Mouse (Mus musculus): ENCODE results near the gene Cplx1. TPM values are rescaled to one million over a fixed set of nuclear protein-coding genes. Genes with fewer than 3 reads are reported as not detected.
"Not testable (repeated sequence)": the region's sequence is repeated elsewhere in the genome, so short reads cannot be mapped to it uniquely, and the experiment has no call there.

The Cplx1 gene
- polyA plus RNA-seq, 1 experiment from 2014 or later, result 253 TPM

DNA sequence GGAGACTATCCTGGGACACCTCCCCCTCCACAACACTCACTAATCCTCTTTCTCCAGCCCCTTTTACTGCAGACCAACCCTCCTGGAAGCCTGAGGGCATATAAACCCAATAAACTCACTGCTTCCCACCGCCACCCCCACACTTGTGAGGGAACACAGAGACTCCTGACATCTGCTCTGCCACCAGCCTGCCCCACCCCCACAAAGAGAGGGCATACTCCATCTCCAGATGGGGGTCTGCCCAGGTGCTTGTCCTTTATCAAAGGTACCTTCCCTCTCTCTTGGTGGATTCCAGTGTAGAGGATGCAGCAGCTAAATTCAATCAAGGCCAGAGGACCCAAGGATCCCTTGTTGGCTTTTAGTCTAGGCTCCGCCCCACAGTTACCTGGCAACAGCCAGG lies 28.8 kb downstream of the Cplx1 start:
- Histone ChIP-seq H3K36me3 (ENCODE audit: control insufficient read depth, insufficient read depth, low read length) (no peaks in the 10 kb centered on the region), H3K4me2 (ENCODE audit: low read depth, low read length) (no peak overlapping the region)

DNA sequence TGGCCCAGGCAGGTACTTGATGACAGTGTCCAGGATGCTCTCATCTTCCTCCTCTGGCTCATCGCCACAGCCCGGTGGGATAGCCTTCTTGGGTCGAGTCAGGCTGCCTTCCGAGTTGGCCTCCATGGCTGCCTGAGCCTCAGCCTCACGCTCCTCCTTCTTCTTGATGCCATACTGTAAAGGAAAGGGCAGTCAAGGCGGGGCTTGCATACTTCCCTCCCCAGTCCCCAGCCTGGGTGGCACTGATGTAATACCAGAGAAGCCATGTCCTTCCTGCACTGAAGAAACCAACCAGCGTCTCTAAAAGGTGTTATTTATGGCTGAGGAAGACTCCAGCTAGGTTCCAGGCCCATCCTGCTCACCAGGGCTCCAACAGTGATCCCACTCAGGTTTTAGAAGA lies 29.7 kb downstream of the Cplx1 start:
- WGBS, result 77% methylated on average over 7 of the region's 7 CpGs
- Histone ChIP-seq H3K27me3 (ENCODE audit: control insufficient read depth, insufficient read depth, low read length) (no peaks in the 10 kb centered on the region), H3K36me3 (ENCODE audit: control insufficient read depth, insufficient read depth, low read length) (no peaks in the 10 kb centered on the region), H3K27ac (ENCODE audit: low read depth, low read length) (no peak overlapping the region), H3K9me3 (ENCODE audit: control insufficient read depth, low read length) (no peaks in the 10 kb centered on the region), H3K4me2 (ENCODE audit: low read depth, low read length) (no peak overlapping the region), H3K4me1 (ENCODE audit: control insufficient read depth, insufficient read depth, low read length) (no peaks in the 10 kb centered on the region), H3K4me3 (ENCODE audit: low read depth, low read length) (no peak overlapping the region), H3K9ac (replicated peaks; ENCODE audit: low read depth, low read length) (no peak overlapping the region)
- ATAC-seq (ENCODE audit: low read depth), result no peak

More for the DNA sequence above, 28.8 kb downstream of the Cplx1 start:
- H3K4me3 ChIP-seq (ENCODE audit: low read depth, low read length), result no peak overlapping the region
- WGBS, result 54% methylated on average over 2 of the region's 2 CpGs
- no peaks in the 10 kb centered on the region for H3K4me1 ChIP-seq (ENCODE audit: control insufficient read depth, insufficient read depth, low read length)
- ATAC-seq (ENCODE audit: low read depth), result no peak
- no peaks in the 10 kb centered on the region for H3K9me3 ChIP-seq (ENCODE audit: control insufficient read depth, low read length)
- H3K9ac ChIP-seq (replicated peaks; ENCODE audit: low read depth, low read length), result no peak overlapping the region
- no peak overlapping the region for H3K27ac ChIP-seq (ENCODE audit: low read depth, low read length)
- H3K27me3 ChIP-seq (ENCODE audit: control insufficient read depth, insufficient read depth, low read length), result no peaks in the 10 kb centered on the region

DNA sequence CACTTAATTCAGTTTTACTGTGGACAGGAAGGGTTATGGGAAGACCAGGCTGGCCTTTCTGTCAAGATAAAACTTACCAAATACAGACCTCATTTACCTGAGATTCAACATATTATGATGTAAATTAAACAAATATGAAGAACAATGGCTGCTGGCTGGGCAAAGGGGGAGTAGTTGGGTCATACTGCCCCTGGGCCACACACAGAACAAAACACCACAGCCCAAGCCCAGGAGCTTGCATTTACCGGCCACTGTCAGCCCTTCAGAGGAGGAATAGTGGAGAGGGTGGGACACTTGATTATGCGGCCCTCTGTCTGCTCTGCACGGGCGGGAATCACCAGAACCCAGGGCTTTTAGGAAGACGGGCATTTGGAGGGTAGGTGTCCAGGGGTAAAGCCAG lies 30.9 kb downstream of the Cplx1 start:
- WGBS, result 65% methylated on average over 5 of the region's 5 CpGs
- H3K27me3 ChIP-seq (ENCODE audit: control insufficient read depth, insufficient read depth, low read length), result no peaks in the 10 kb centered on the region
- no peak overlapping the region for H3K4me3 ChIP-seq (ENCODE audit: low read depth, low read length)
- no peak for ATAC-seq (ENCODE audit: low read depth)
- no peak overlapping the region for H3K9ac ChIP-seq (replicated peaks; ENCODE audit: low read depth, low read length)
- H3K36me3 ChIP-seq (ENCODE audit: control insufficient read depth, insufficient read depth, low read length), result no peaks in the 10 kb centered on the region
- no peaks in the 10 kb centered on the region for H3K4me1 ChIP-seq (ENCODE audit: control insufficient read depth, insufficient read depth, low read length)
- no peak overlapping the region for H3K27ac ChIP-seq (ENCODE audit: low read depth, low read length)
- no peak overlapping the region for H3K4me2 ChIP-seq (ENCODE audit: low read depth, low read length)
- no peaks in the 10 kb centered on the region for H3K9me3 ChIP-seq (ENCODE audit: control insufficient read depth, low read length)

DNA sequence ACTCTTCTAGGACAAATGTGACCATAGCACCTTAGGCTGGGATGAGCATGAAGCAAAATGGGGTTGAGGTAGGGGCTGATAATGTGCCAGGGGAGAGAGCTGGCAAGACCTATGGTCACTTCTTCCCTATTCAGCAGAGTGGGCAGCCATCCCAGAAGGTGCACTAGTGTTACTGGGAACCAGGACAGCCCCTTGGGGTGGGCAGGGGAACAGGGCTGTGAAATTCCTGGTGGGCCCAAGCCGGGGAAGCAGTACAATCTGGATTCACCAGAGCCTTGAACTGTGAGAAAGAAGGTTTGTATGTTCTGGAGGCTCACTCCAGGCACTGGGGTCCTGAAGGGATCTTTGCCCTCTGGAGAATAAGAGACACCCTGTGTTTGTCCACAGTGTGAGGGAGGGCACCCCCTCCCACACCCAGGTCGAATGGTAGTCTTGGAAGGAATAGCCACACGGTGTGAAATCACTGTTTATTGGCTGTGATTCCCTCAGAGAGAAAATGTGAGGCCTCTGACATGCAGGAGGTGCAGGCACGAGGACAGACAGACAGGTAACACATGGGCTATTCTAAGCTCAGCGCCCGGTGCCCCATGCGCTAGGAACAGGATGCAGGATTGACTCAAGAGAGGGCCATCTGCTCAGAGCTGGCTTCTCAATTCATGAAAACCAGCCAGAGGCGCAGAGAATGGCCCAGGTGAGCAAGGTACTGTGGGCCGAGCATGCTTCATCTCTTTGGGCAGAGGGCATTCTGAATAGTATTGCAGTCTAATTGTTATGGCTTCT lies 31.5 kb downstream of the Cplx1 start:
- Histone ChIP-seq H3K36me3 (ENCODE audit: control insufficient read depth, insufficient read depth, low read length) (no peaks in the 10 kb centered on the region), H3K4me1 (ENCODE audit: control insufficient read depth, insufficient read depth, low read length) (no peaks in the 10 kb centered on the region), H3K4me3 (ENCODE audit: low read depth, low read length) (no peak overlapping the region), H3K4me2 (ENCODE audit: low read depth, low read length) (no peak overlapping the region), H3K9me3 (ENCODE audit: control insufficient read depth, low read length) (no peaks in the 10 kb centered on the region), H3K27ac (ENCODE audit: low read depth, low read length) (no peak overlapping the region), H3K27me3 (ENCODE audit: control insufficient read depth, insufficient read depth, low read length) (no peaks in the 10 kb centered on the region), H3K9ac (replicated peaks; ENCODE audit: low read depth, low read length) (no peak overlapping the region)
- WGBS, result 81% methylated on average over 9 of the region's 9 CpGs
- ATAC-seq (ENCODE audit: low read depth), result no peak

DNA sequence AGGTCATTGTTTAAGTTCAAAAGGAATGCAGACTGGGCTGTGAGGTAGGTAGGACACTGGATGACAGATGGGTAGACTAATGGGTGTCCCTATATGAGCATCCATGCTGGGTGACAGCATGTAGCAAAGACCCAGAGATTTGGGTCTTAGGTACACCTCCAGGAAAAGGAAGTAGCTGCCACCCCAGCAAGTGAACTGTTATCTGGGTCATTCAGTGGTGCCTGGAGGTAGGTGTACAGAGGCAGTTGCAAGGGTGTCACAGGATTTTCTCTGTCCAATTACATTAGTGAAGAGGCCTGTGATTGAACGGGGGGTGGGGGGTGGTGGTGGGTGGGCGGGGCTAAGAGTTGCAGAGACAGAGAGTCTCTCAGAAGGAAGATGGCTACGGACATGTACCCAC lies 33.2 kb downstream of the Cplx1 start:
- H3K4me3 ChIP-seq (ENCODE audit: low read depth, low read length), result no peak overlapping the region
- H3K4me2 ChIP-seq (ENCODE audit: low read depth, low read length), result no peak overlapping the region
- no peaks in the 10 kb centered on the region for H3K27me3 ChIP-seq (ENCODE audit: control insufficient read depth, insufficient read depth, low read length)
- WGBS, result 77% methylated on average over 3 of the region's 3 CpGs
- H3K9me3 ChIP-seq (ENCODE audit: control insufficient read depth, low read length), result no peaks in the 10 kb centered on the region
- no peaks in the 10 kb centered on the region for H3K36me3 ChIP-seq (ENCODE audit: control insufficient read depth, insufficient read depth, low read length)
- H3K9ac ChIP-seq (replicated peaks; ENCODE audit: low read depth, low read length), result no peak overlapping the region
- no peaks in the 10 kb centered on the region for H3K4me1 ChIP-seq (ENCODE audit: control insufficient read depth, insufficient read depth, low read length)
- ATAC-seq (ENCODE audit: low read depth), result no peak
- H3K27ac ChIP-seq (ENCODE audit: low read depth, low read length), result no peak overlapping the region

DNA sequence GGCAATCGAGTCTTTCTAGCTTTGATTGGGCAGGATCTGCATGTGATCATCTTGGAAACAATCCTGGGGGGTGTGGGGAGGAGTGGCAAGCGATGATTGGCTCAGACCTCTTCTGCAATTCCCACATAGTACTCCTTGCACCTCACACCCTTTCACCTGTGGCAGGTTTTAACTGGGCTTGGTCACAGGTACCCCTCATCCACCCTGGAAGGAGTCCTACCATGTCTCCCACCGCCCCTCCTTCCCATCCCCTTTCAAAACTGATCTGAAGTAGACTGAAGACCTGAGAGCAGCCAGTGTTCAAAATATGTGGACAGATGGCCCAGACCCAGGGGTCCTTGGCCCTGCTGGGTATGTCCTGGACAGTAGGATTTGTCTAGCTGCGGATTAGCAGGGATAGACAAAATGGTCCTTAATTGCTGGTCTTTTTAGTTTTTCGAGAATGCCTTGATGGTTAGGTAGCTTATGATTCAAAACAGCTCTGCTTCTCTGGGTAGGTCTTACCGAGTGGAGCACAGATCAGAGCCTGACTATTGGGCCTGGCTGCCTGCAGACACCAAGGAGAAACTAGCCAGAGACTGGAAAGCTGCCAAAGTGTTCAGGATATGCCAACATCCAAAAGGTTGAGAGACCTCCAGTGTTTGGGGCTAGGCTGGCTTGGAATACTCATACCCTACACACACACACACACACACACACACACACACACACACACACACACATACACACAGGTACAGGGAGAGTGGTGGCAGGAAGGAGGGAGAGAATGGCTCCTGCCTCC lies 34.1 kb downstream of the Cplx1 start:
- Histone ChIP-seq H3K9ac (replicated peaks; ENCODE audit: low read depth, low read length) (no peak overlapping the region), H3K4me1 (ENCODE audit: control insufficient read depth, insufficient read depth, low read length) (no peaks in the 10 kb centered on the region), H3K36me3 (ENCODE audit: control insufficient read depth, insufficient read depth, low read length) (no peaks in the 10 kb centered on the region), H3K27me3 (ENCODE audit: control insufficient read depth, insufficient read depth, low read length) (no peaks in the 10 kb centered on the region), H3K27ac (ENCODE audit: low read depth, low read length) (no peak overlapping the region), H3K4me3 (ENCODE audit: low read depth, low read length) (no peak overlapping the region), H3K4me2 (ENCODE audit: low read depth, low read length) (no peak overlapping the region), H3K9me3 (ENCODE audit: control insufficient read depth, low read length) (no peaks in the 10 kb centered on the region)
- WGBS, result 67% methylated on average over 6 of the region's 6 CpGs
- ATAC-seq (ENCODE audit: low read depth), result no peak

DNA sequence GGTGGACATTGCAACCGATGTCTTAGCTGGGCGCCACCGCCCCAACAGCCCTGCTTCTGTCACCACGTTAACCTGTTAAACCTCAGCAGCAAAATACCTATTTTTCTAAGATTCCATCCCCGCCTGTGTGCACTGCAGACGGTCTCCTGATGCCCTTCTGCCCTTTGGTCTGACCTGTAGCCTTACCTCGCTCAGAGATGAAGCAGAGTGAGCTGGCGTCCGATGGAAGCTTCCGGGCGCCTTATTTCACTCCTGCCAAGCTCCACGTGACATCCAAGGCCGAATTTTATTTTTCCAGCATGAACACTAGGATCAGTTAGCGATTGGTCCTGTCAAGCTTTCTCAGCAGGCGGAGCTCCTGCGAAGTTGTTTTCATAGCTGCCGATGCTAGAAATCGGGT lies 47.5 kb downstream of the Cplx1 start:
- Histone ChIP-seq H3K36me3 (ENCODE audit: control insufficient read depth, insufficient read depth, low read length) (peaks cover 67% of the 10 kb centered on the region), H3K27me3 (ENCODE audit: control insufficient read depth, insufficient read depth, low read length) (no peaks in the 10 kb centered on the region), H3K4me1 (ENCODE audit: control insufficient read depth, insufficient read depth, low read length) (no peaks in the 10 kb centered on the region), H3K27ac (ENCODE audit: low read depth, low read length) (no peak overlapping the region), H3K9me3 (ENCODE audit: control insufficient read depth, low read length) (no peaks in the 10 kb centered on the region), H3K9ac (replicated peaks; ENCODE audit: low read depth, low read length) (no peak overlapping the region), H3K4me3 (ENCODE audit: low read depth, low read length) (no peak overlapping the region), H3K4me2 (ENCODE audit: low read depth, low read length) (no peak overlapping the region)
- WGBS, result 94% methylated on average over 18 of the region's 18 CpGs
- no peak for ATAC-seq (ENCODE audit: low read depth)

DNA sequence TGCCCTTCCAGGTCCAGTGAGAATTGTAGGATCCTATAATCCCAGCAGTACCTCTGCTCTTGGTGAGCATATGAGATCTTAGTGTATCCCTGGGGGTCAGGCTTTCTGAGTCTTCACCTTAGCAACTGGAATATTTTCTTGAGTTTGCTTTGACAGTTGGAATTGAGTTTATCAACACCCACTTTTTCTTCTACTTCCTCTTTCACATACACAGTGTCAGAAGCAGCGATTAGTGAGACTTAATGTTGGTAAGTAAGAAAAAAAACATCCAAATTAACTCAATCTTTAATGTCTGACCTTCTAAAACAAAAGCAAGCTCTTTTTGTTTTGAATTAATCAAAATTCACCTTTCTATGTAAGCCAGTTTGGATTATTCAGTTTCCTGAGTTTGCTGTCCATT lies 48.3 kb downstream of the Cplx1 start:
- H3K36me3 ChIP-seq (ENCODE audit: control insufficient read depth, insufficient read depth, low read length), result peaks cover 73% of the 10 kb centered on the region
- no peak for ATAC-seq (ENCODE audit: low read depth)

DNA sequence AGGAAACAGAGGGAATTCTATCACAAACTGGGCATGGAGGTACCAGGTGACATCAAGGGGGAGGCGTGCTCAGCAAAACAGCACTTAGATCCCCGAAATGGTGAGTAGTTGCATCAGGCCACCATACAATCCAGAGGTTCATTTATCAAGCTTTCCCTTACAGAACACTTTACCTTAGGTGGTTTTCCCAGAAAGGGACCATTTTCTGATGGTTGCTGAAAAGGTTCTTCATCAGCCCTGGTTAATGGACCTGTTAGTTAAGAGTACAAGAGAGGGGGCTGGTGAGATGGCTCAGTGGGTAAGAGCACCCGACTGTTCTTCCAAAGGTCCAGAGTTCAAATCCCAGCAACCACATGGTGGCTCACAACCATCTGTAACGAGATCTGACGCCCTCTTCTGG lies 63.7 kb downstream of the Cplx1 start:
- not testable (repeated sequence) for H3K9ac ChIP-seq (replicated peaks; ENCODE audit: low read depth, low read length); ATAC-seq (ENCODE audit: low read depth); H3K4me2 ChIP-seq (ENCODE audit: low read depth, low read length); H3K4me1 ChIP-seq (ENCODE audit: control insufficient read depth, insufficient read depth, low read length); H3K27me3 ChIP-seq (ENCODE audit: control insufficient read depth, insufficient read depth, low read length); H3K9me3 ChIP-seq (ENCODE audit: control insufficient read depth, low read length); H3K27ac ChIP-seq (ENCODE audit: low read depth, low read length); H3K4me3 ChIP-seq (ENCODE audit: low read depth, low read length)
- H3K36me3 ChIP-seq (ENCODE audit: control insufficient read depth, insufficient read depth, low read length), result peaks cover 43% of the 10 kb centered on the region
- WGBS, result 93% methylated on average over 4 of the region's 5 CpGs

More for the DNA sequence above, 48.3 kb downstream of the Cplx1 start:
- no peak overlapping the region for H3K9ac ChIP-seq (replicated peaks; ENCODE audit: low read depth, low read length)
- H3K4me3 ChIP-seq (ENCODE audit: low read depth, low read length), result no peak overlapping the region
- no peaks in the 10 kb centered on the region for H3K9me3 ChIP-seq (ENCODE audit: control insufficient read depth, low read length)
- no peak overlapping the region for H3K4me2 ChIP-seq (ENCODE audit: low read depth, low read length)
- no peak overlapping the region for H3K27ac ChIP-seq (ENCODE audit: low read depth, low read length)
- H3K27me3 ChIP-seq (ENCODE audit: control insufficient read depth, insufficient read depth, low read length), result no peaks in the 10 kb centered on the region
- no peaks in the 10 kb centered on the region for H3K4me1 ChIP-seq (ENCODE audit: control insufficient read depth, insufficient read depth, low read length)
- 91% methylated on average over 1 of the region's 1 CpGs for WGBS
